Mouse (Mus musculus) bone marrow macrophage, adult 2 months (primary cell): ENCODE results near the gene 2810408A11Rik. TPM values are rescaled to one million over a fixed set of nuclear protein-coding genes. Genes with fewer than 3 reads are reported as not detected.

Experiments used
- H3K27ac ChIP-seq: 2 replicates; pipeline ENCODE4 v1.5.1; 2012; ENCODE audit warnings: low read depth, low read length; ENCODE audit not compliant: insufficient read depth
- H3K4me1 ChIP-seq: 2 replicates; pipeline ENCODE4 v1.6.1; 2012; ENCODE audit warnings: low read length; ENCODE audit not compliant: control insufficient read depth, insufficient read depth
- H3K4me3 ChIP-seq: 2 replicates; pipeline ENCODE4 v1.5.1; 2012; ENCODE audit warnings: mild to moderate bottlenecking, low read length, moderate library complexity; ENCODE audit not compliant: insufficient read depth
- CTCF ChIP-seq: IDR thresholded peaks from 2 replicates; pipeline ENCODE4 v1.5.1; 2012; ENCODE audit warnings: low read depth, mild to moderate bottlenecking, low read length, moderate library complexity
- POLR2A ChIP-seq: IDR thresholded peaks from 2 replicates; pipeline ENCODE4 v1.6.1; 2012; ENCODE audit warnings: mild to moderate bottlenecking, low read depth, low read length, borderline replicate concordance
- polyA plus RNA-seq: library from polyadenylated mRNA; stranded (reverse); fragments of >200 nt; gene quantifications from 2 replicates; pipeline ENCODE4 v1.2.4, GENCODE M21; 2012; ENCODE audit not compliant: missing spikeins, insufficient read depth, insufficient read length

Gene 2810408A11Rik
- polyA plus RNA-seq, 1 experiment, result not detected

GRCm38 (mm10) chr11:69883066-69883465, 17.7 kb downstream of the 2810408A11Rik start:
- Histone ChIP-seq H3K27ac (no peak overlapping the region), H3K4me3 (no peak overlapping the region), H3K4me1 (peaks cover 11% of the 10 kb centered on the region)
- no peak for TF ChIP-seq POLR2A
- peak; percentile 36 for TF ChIP-seq CTCF

- peak overlapping the region; percentile 62 for H3K4me3 ChIP-seq
- H3K27ac ChIP-seq, result no peak overlapping the region
- peaks cover 11% of the 10 kb centered on the region for H3K4me1 ChIP-seq
- TF ChIP-seq POLR2A, result no peak
- no peak for TF ChIP-seq CTCF
Measured at GRCm38 (mm10) chr11:69881787-69882670, 18.8 kb downstream of the 2810408A11Rik start.

- peak within 1 kb of the TSS; percentile 34 for H3K27ac ChIP-seq
- peak within 1 kb of the TSS; percentile 62 for H3K4me3 ChIP-seq
- TF ChIP-seq CTCF (0 out of 2 replicates have a peak, but pooled peaks have one; percentile 15), POLR2A (no peak)
- peaks cover 11% of the 10 kb centered on the region for H3K4me1 ChIP-seq
Measured at GRCm38 (mm10) chr11:69880853-69881603, 19.8 kb downstream of the 2810408A11Rik start, which contains the start of gene Kctd11. TSS of gene Kctd11 (minus strand) at chr11:69881406.

- TF ChIP-seq POLR2A (no peak), CTCF (0 out of 2 replicates have a peak, but pooled peaks have one; percentile 10)
- Histone ChIP-seq H3K27ac (peak overlapping the region; percentile 26), H3K4me1 (peaks cover 11% of the 10 kb centered on the region), H3K4me3 (peak overlapping the region; percentile 62)
Measured at GRCm38 (mm10) chr11:69880506-69880852, 20.3 kb downstream of the 2810408A11Rik start.

- TF ChIP-seq POLR2A, result no peak
- no peak for TF ChIP-seq CTCF
- H3K4me1 ChIP-seq, result peaks cover 11% of the 10 kb centered on the region
Measured at GRCm38 (mm10) chr11:69879711-69880110, 21.1 kb downstream of the 2810408A11Rik start.

GRCm38 (mm10) chr11:69878952-69879351, 21.8 kb downstream of the 2810408A11Rik start:
- TF ChIP-seq POLR2A, result no peak
- TF ChIP-seq CTCF, result no peak
- H3K27ac ChIP-seq, result no peak overlapping the region
- peaks cover 8% of the 10 kb centered on the region for H3K4me1 ChIP-seq
- H3K4me3 ChIP-seq, result no peak overlapping the region

More at GRCm38 (mm10) chr11:69879711-69880110, 21.1 kb downstream of the 2810408A11Rik start:
- Histone ChIP-seq H3K27ac (no peak overlapping the region), H3K4me3 (no peak overlapping the region)

- Histone ChIP-seq H3K4me1 (peaks cover 8% of the 10 kb centered on the region), H3K27ac (no peak overlapping the region), H3K4me3 (no peak overlapping the region)
- TF ChIP-seq POLR2A (no peak), CTCF (no peak)
Measured at GRCm38 (mm10) chr11:69878399-69878798, 22.4 kb downstream of the 2810408A11Rik start.

- peaks cover 8% of the 10 kb centered on the region for H3K4me1 ChIP-seq
- H3K4me3 ChIP-seq, result no peak within 1 kb of the TSS
- no peak within 1 kb of the TSS for H3K27ac ChIP-seq
- TF ChIP-seq POLR2A (no peak), CTCF (no peak)
Measured at GRCm38 (mm10) chr11:69877878-69878277, 22.9 kb downstream of the 2810408A11Rik start, which contains the start of gene Tmem95. TSS of gene Tmem95 (minus strand) at chr11:69878018.

GRCm38 (mm10) chr11:69876867-69877266, 23.9 kb downstream of the 2810408A11Rik start:
- peaks cover 8% of the 10 kb centered on the region for H3K4me1 ChIP-seq
- no peak overlapping the region for H3K27ac ChIP-seq
- peak; percentile 61 for TF ChIP-seq CTCF
- TF ChIP-seq POLR2A, result no peak
- no peak overlapping the region for H3K4me3 ChIP-seq
